Mouse (Mus musculus) ovary, adult 18-20 months (tissue): ENCODE measurements around the gene Wtap.
A peak's percentile ranks its signal among the peaks of the same experiment; 100 is the strongest.
"Not testable (repeated sequence)": the region's sequence is repeated elsewhere in the genome, so short reads cannot be mapped to it uniquely, and the experiment has no call there.

Experiments
- DNase-seq: peaks from one replicate; pipeline ENCODE4 v3.0.0; 2022; ENCODE audit warnings: low spot score, mixed read lengths

Gene Wtap

GRCm38 (mm10) chr17:12960331-12960873 lies 33.6 kb downstream of the Wtap start, which contains the start of gene Acat2:
TSS of gene Acat2 (minus strand) at chr17:12960747.
- peak; percentile 88 for DNase-seq

- DNase-seq = not testable (repeated sequence)
These were observed 34.6 kb downstream of the Wtap start for GRCm38 (mm10) chr17:12959377-12959776.

DNA sequence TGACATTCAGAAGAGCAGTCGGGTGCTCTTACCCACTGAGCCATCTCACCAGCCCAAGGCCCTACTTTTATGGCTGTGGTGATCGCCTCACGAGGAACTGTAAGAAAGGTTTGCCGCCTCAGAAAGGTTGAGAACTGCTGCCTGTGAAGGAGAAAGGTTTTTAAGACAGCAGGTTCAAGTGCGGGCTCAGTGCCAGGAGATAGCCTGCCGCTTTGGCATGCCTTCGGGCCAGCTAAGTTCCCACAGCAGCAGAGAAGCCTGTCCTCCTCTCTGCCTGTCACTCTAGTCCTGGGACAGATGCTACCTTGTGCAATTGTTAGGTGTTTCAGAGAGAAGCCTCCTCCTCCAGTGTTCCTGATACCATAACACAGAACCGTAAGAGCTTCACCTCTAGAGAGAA lies 37.3 kb downstream of the Wtap start:
- no peak for DNase-seq

GRCm38 (mm10) chr17:12949669-12950068 lies 44.3 kb downstream of the Wtap start:
- no peak for DNase-seq

DNA sequence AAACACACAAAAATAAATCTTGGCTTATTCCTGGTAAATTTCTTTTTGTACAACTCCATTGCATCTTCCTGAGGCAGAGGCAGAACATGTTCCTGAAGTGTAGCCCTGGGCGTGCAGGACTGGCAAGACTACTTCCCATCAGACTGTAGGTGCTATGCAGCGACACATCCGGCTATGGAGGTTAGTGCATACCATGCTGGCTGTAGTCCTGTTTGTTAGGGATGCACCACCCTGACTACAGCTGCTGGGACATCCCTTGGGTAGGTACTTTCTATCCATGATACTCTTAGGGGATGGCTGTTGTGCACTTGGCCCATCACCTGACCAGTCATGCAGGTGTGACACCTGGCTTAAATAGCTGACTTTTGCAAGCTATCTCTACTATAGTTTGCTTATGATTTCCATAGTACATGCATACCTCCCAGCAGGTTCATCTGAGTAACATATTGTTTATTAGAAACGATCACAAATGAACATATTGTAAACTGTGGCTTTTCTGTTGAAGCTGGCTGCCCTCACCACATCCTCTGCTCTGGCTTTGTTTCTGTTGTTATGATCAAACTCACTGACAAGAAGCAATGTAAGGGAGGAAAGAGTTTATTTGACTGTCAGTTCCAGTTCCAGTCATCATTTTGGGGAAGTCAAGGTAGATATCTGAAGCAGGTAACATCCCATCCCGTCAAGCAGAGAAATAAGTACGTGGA lies 51.4 kb downstream of the Wtap start:
- no peak for DNase-seq

- no peak for DNase-seq
These were observed 52.3 kb downstream of the Wtap start for GRCm38 (mm10) chr17:12941543-12942260.

- no peak for DNase-seq
These were observed 53.7 kb downstream of the Wtap start, which contains the start of gene Acat3 for GRCm38 (mm10) chr17:12940151-12940805. TSS of gene Acat3 (minus strand) at chr17:12940600.

DNA sequence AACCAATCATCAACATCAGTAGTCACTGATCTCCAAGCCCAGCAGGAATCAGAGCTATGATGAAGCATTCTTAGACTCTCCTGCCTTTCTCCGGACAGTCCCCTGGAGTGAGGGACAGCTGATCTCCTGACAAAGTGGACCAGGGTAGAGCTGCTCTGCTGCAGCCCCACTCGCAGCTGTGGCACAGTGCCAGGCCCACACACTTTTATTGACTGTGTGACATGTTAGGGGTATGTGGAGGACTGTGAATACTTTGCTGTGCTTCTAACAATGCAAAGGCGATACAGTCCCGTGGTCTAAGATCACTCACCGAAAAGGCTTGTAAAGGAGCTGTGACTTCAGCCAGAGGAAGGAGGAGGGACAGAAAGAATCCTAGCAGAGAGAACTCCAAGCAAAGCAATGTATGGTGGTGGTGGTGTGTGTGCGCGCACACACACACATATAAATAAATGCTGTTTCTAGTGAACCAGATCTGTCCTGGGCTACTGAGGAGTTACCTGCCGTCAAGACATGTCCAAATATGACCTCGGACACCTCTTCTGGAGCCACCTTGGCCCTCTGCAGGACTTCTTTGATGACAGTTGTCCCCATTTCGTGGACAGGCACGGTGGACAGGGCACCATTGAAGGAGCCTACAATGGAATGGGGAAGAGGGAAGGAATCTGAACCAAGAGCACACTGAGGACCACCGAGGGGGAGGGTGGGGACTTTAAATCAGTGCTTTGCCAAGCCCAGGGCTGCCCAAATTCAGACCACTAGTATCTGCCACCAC lies 54.4 kb downstream of the Wtap start:
- DNase-seq = not testable (repeated sequence)

- no peak for DNase-seq
These were observed 55.9 kb downstream of the Wtap start for GRCm38 (mm10) chr17:12938077-12938476.

DNA sequence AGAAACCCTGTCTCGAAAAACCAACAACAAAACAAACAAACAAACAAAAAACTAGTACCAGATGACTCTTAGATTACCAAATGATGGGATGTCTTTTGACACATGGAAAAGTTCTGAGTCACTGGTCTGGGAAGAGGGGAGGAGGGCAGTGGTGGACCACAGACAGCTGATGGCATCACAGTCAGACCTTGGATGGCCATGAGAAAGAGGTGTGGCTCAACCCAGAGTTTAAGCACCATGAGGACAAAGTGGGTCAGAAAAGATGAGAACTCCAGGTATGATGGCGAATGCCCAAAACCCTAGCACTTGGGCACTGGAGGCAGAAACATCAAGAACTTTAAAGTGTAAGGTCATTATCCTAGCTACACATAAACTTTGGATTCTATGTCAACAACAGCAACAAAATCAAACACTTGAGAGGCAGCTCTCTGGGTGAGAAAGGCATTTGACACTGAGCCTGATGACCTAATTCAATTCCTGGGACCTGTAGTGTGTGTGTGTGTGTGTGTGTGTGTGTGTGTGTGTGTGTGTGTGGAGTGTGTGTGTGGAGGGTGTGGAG lies 56.5 kb downstream of the Wtap start:
- no peak for DNase-seq

DNA sequence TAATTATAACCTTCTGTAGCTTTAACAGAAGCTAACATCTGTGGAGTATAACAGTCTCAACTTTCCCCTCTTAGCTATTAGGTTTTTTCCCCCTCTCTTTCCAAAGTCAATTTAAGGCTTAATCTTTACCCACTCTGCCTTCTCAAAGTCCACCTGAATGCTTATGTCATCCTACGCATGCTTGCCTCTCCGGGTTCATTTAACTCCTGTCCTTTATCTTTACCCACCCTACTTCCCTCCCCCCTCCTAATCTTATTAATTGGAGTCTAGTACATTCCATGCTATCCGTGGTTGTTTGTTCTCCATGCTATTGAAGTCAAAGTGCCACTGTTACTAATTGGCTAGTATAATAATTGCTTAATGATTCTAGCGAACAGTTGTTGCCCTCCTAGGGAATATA lies 58.2 kb downstream of the Wtap start:
- no peak for DNase-seq

DNA sequence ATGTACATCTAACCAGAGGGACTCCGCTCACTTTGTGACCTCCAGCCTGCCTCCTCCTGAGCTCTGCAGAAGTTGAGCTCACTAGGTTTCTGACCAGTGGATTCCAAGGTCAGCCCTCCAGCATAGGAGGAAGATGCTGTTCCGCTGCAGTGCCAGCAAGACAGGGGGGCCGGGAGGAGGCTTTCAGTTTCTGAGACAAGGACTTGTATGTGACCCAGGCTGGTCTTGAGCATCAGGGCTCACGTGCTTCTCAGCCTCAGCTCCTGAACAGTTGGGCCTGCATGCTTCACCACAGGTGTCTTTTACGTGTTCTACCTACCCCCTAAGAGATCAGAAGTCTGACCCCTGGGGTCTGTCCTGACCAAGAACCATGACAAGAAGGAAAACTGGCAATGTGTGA lies 62.4 kb downstream of the Wtap start:
- DNase-seq = not testable (repeated sequence)

DNA sequence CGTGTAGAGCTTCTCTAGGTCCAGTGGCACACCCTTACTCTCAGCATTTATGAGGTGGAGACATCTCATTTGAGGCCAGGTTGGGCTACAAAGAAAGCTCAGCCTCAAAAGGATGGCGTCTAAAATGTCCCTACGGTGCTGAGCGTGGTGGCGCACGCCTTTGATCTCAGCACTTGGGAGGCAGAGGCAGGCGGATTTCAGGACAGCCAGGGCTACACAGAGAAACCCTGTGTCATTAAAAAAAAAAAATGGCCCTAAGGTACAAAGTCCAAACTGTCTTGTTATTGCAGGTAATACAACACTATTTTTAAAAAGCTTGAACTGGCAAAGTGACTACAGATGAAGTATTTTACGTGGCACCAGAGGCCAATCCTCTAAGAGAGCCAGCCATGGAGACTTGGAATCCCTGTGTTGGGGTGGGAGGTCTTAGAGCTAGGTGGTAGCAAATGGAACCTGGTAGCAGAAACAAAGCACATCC lies 68.2 kb downstream of the Wtap start:
- no peak for DNase-seq

DNA sequence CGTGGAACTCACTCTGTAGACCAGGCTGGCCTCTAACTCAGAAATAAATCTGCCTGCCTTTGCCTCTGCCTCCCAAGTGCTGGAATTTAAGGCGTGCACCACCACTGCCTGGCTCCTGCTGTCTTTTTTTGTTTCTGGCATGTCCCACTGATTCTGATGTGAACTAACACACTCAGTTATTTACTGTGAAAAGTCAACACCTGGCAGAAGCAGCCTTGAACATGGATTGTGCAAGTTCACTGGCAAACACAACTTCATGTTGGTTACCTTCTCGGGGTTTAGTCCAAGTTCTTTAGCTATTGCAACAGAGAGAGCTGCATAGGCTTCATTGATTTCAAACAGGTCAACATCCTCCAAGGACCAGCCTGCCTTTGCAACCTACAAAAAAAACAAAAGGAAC lies 69.0 kb downstream of the Wtap start:
- DNase-seq = no peak

DNA sequence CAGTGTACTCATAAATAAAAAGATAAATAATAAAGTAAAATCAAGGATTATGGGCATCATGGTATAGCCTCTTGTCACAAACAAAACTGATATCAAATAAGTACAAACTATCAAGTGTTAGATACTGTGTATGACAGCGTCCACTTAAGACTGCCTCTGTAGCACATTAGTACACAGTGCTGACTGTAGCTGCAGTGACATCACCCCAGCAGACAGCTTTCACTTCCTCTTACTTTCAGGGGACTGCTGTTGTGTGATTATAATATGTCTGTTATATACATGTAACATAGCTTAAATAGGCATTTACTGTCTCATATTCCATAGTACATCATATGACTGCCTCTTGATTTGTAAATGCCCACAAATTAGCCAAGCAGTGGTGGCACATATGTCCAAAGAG lies 72.9 kb downstream of the Wtap start:
- DNase-seq = no peak
